ENCODE assay signal across 21 mouse cellular contexts in the genomic region with DNA sequence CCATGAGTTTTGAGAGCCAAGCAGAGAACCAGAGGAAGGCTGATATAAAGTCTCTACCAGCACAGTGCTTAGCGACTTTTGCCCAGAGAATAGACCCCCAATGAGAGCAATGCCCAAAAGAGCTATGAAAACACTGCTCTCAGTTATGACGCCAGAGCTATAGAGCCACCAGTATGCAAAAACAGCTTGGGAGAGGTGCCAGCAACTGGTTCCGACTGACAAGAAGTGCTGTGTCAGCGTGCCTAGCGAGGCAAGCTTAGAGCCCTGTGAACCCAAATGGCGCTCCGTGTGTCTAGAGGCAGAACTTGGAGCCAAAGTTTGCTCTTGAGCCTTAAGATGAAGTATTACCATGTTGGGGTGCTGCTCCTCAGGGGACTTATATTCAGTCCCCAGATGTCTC. TPM values are rescaled to one million over a fixed set of nuclear protein-coding genes. Genes with fewer than 3 reads are reported as not detected.
"Had no signal": no experiment of that assay in that cellular context is flagged by ENCODE, and none has a peak within 500 bp of the region (broad histone marks: within the 10 kb centered on the region; RNA-seq: fewer than 3 reads in every experiment).

No protein-coding gene starts in this region.

- H3K4me3 ChIP-seq: limb, embryonic 13.5 days; megakaryocyte, embryonic 14.5 days; neural tube, embryonic 13.5 days had no signal

- H3K27ac ChIP-seq: limb, embryonic 13.5 days; liver, embryonic 14.5 days; neural tube, embryonic 13.5 days had no signal

- H3K9ac ChIP-seq: limb, embryonic 13.5 days; liver, embryonic 14.5 days; neural tube, embryonic 13.5 days had no signal

- H3K4me2 ChIP-seq: limb, embryonic 13.5 days; midbrain, embryonic 11.5 days; neural tube, embryonic 13.5 days had no signal

- H3K9me3 ChIP-seq: limb, embryonic 13.5 days; megakaryocyte, embryonic 14.5 days; neural tube, embryonic 13.5 days had no signal

- ATAC-seq: intestine, embryonic 16.5 days; midbrain, embryonic 16.5 days had no signal

- H3K4me1 ChIP-seq: limb, embryonic 13.5 days; megakaryocyte, embryonic 14.5 days; neural tube, embryonic 13.5 days had no signal

- DNase-seq: layer of hippocampus, adult 9-11 months; layer of hippocampus, postnatal 36 days; lung, adult 2 months; lung, postnatal 10 days; retina, postnatal 1 day; right cerebral cortex, postnatal 4 days; spleen, adult 18-20 months; thymus, adult 18-20 months; thymus, postnatal 14 days had no signal

- H3K36me3 ChIP-seq: limb, embryonic 13.5 days; neural tube, embryonic 13.5 days had no signal

RNA-seq across cellular contexts. Expression of a gene that starts 5.9 kb away (rescaled TPM):
- total RNA-seq: layer of hippocampus, adult 18-20 months; layer of hippocampus, postnatal 36 days; left cerebral cortex, adult 8-10 months; liver, adult 2 months had no signal
- polyA plus RNA-seq: intestine, embryonic 16.5 days; kidney, embryonic 14.5 days; limb, embryonic 13.5 days; liver, adult 2 months; midbrain, embryonic 11.5 days; midbrain, embryonic 16.5 days; neural tube, embryonic 13.5 days; stomach, embryonic 14.5 days had no signal

RNA-seq across cellular contexts. Expression of a gene that starts 13.4 kb away (rescaled TPM):
- total RNA-seq: layer of hippocampus, adult 18-20 months; left cerebral cortex, adult 8-10 months; liver, adult 2 months had no signal
- polyA plus RNA-seq: kidney, embryonic 14.5 days; liver, adult 2 months; lung, adult 2 months; midbrain, embryonic 16.5 days had no signal
